In genomic region chr9:7602982-7603742, GRCm38 (mm10) we compare ENCODE assay signal across 9 mouse cellular contexts. TPM values are rescaled to one million over a fixed set of nuclear protein-coding genes. Genes with fewer than 3 reads are reported as not detected.
A peak's percentile ranks its signal among the peaks of the same experiment; 100 is the strongest.
DNase-seq lines count a peak whose midpoint lies in the region; ATAC-seq and TF ChIP-seq lines count a peak whose summit lies in the region.
"Had no signal": no experiment of that assay in that cellular context is flagged by ENCODE, and none has a peak within 500 bp of the region (broad histone marks: within the 10 kb centered on the region; RNA-seq: fewer than 3 reads in every experiment).

No protein-coding gene starts in this region.

- peak; percentile 54 for ATAC-seq in lung, postnatal 0 days

- H3K4me3 ChIP-seq in lung, postnatal 0 days (ENCODE audit: low read depth, low read length), result no peak overlapping the region
- H3K4me3 ChIP-seq: heart, embryonic 13.5 days had no signal

- 3% methylated on average over 3 of the region's 3 CpGs for WGBS in large intestine, adult 2 months
- 3% methylated on average over 3 of the region's 3 CpGs for WGBS in lung, postnatal 0 days

- DNase-seq in CD4-positive, CD25-positive, alpha-beta regulatory T cell, adult 2 months (ENCODE audit: low read depth, low spot score), result peak; percentile 70
- peak; percentile 81 for DNase-seq in adrenal gland, postnatal 10 days
- DNase-seq in embryo, embryonic 11.5 days (ENCODE audit: low read depth, low spot score), result peak; percentile 59
- DNase-seq in heart, postnatal 36 days, result peak; percentile 62 to 76
- DNase-seq in large intestine, adult 2 months (ENCODE audit: low read depth, low spot score), result peak; percentile 28
- DNase-seq in lung, postnatal 0 days (ENCODE audit: low spot score), result peak; percentile 72
- DNase-seq in ovary, postnatal 14 days (ENCODE audit: low spot score), result peak; percentile 68
- DNase-seq in thymus, postnatal 14 days, result peak; percentile 74

- intact Hi-C loops in heart, postnatal 36 days (cut with DNase I), result loop anchor here (1.0 to 5.0 kb wide), 4 partner anchors 109 to 604 kb away; no protein-coding TSS in a partner anchor

- no peak overlapping the region for H3K4me2 ChIP-seq in lung, postnatal 0 days (replicated peaks; ENCODE audit: low read depth, low read length)
- H3K4me2 ChIP-seq: heart, embryonic 13.5 days had no signal

- no peaks in the 10 kb centered on the region for H3K27me3 ChIP-seq in lung, postnatal 0 days (replicated peaks; ENCODE audit: insufficient read depth, low read length)
- H3K27me3 ChIP-seq: heart, embryonic 13.5 days had no signal

- H3K36me3 ChIP-seq in lung, postnatal 0 days (ENCODE audit: insufficient read depth, low read length), result no peaks in the 10 kb centered on the region
- H3K36me3 ChIP-seq: heart, embryonic 13.5 days had no signal

- no peak overlapping the region for H3K9ac ChIP-seq in lung, postnatal 0 days (replicated peaks; ENCODE audit: low read depth)
- H3K9ac ChIP-seq: heart, embryonic 13.5 days had no signal

- TF ChIP-seq EP300 in lung, postnatal 0 days (IDR thresholded peaks at IDR 0.05), result no peak

- peak; percentile 96 for TF ChIP-seq CTCF in lung, postnatal 0 days (IDR thresholded peaks at IDR 0.05)

- H3K27ac ChIP-seq in lung, postnatal 0 days (ENCODE audit: low read length), result no peak overlapping the region
- H3K27ac ChIP-seq: heart, embryonic 13.5 days had no signal

- H3K9me3 ChIP-seq in lung, postnatal 0 days (ENCODE audit: low read length), result no peaks in the 10 kb centered on the region
- H3K9me3 ChIP-seq: heart, embryonic 13.5 days had no signal

- no peaks in the 10 kb centered on the region for H3K4me1 ChIP-seq in lung, postnatal 0 days (ENCODE audit: insufficient read depth, low read depth, low read length)
- H3K4me1 ChIP-seq: heart, embryonic 13.5 days had no signal

RNA-seq across cellular contexts. Expression of gene Mmp20, which starts 24.9 kb away (rescaled TPM):
- total RNA-seq in adrenal gland, postnatal 10 days (2021), result not detected
- total RNA-seq in heart, postnatal 36 days (2021), result not detected
- 0.08 and 0.29 TPM in 2 replicates for polyA plus RNA-seq in large intestine, adult 2 months (2012; rRNA removed)
- polyA plus RNA-seq in lung, postnatal 0 days (2015; fragmentation: Nextera tagmentation; extraction: Ambion mirVana), result not detected in 2 replicates
- polyA plus RNA-seq: heart, embryonic 13.5 days had no signal

RNA-seq across cellular contexts. Expression of gene Mmp27, which starts 32.0 kb away (rescaled TPM):
- total RNA-seq in adrenal gland, postnatal 10 days (2021), result under 1 TPM; 0.15 to 0.30 TPM
- under 1 TPM in 1 of 2 experiments, not detected in 1; 0.22 TPM for total RNA-seq in heart, postnatal 36 days (2021)
- polyA plus RNA-seq in large intestine, adult 2 months (2012; rRNA removed), result not detected in 2 replicates
- polyA plus RNA-seq in lung, postnatal 0 days (2015; fragmentation: Nextera tagmentation; extraction: Ambion mirVana), result 0.10 and 0.14 TPM in 2 replicates
- polyA plus RNA-seq: heart, embryonic 13.5 days had no signal

RNA-seq across cellular contexts. Expression of gene Mmp8, which starts 44.9 kb away (rescaled TPM):
- 1 to 10 TPM; 1.1 to 2.6 TPM for total RNA-seq in adrenal gland, postnatal 10 days (2021)
- under 1 TPM in 1 of 2 experiments, not detected in 1; 0.14 TPM for total RNA-seq in heart, postnatal 36 days (2021)
- polyA plus RNA-seq in large intestine, adult 2 months (2012; rRNA removed), result 0.04 TPM in 1 of 2 replicates, not detected in the other
- 5.3 TPM in 2 replicates for polyA plus RNA-seq in lung, postnatal 0 days (2015; fragmentation: Nextera tagmentation; extraction: Ambion mirVana)

Comparison
In these comparisons a context has a peak if more than half of its experiments do, and no peak if none do; other contexts are left out.
1. DNase-seq: peak in every context shown above with its lines; median percentile 81 in adrenal gland, postnatal 10 days; 74 in thymus, postnatal 14 days; 72 in lung, postnatal 0 days; 70 in CD4-positive, CD25-positive, alpha-beta regulatory T cell, adult 2 months; 69 in heart, postnatal 36 days; 68 in ovary, postnatal 14 days; 59 in embryo, embryonic 11.5 days; 28 in large intestine, adult 2 months.